Mouse (Mus musculus): ENCODE data around the gene Epb41.

GRCm38 (mm10) chr4:132011619-132012018 lies 63.5 kb downstream of the Epb41 start:
- TF ChIP-seq CTCF (IDR thresholded peaks at IDR 0.05): no peak
- TF ChIP-seq EP300 (IDR thresholded peaks at IDR 0.05; ENCODE audit: insufficient read depth, low read depth, low read length): no peak

Measured in heart, adult 2 months (tissue).